Mouse (Mus musculus) common myeloid progenitor, adult 5-6 weeks (primary cell): ENCODE measurements around the gene Ppp1r9a. TPM values are rescaled to one million over a fixed set of nuclear protein-coding genes. Genes with fewer than 3 reads are reported as not detected.
A peak's percentile ranks its signal among the peaks of the same experiment; 100 is the strongest.

Experiments used
- ATAC-seq: replicated peaks from 2 replicates; pipeline ENCODE4 v1.8.0; 2016; ENCODE audit warnings: low read depth, mild to moderate bottlenecking, moderate TSS enrichment, inconsistent platforms; ENCODE audit not compliant: poor library complexity, severe bottlenecking
- total RNA-seq: library from RNA; stranded (forward); fragments of 200-1000, 187-1606 nt; gene quantifications from 2 replicates; pipeline ENCODE4 v1.2.3, GENCODE M21; 2017

Ppp1r9a gene
- total RNA-seq, 1 experiment from 2014 or later, result 11.4 TPM

DNA sequence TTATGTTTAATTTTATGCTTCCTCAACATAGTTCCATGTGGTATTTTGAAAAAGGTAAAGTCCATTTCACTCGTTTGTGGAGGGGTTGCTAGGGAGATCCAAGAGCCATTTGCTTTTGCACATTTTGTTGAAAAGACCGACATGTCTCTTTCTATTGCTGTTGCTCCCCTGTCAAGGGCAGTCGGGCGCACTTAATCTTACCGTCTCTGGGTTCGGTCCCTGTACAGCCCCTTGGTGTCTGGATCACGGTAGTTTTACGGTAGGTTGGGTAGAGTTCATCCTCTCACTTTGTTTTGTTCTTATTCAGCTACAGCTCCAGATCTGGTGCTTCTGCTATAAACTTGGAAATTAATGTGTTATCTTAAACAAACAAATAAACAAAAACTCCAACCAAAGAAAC is 98.1 kb downstream of the Ppp1r9a start:
- no peak for ATAC-seq

DNA sequence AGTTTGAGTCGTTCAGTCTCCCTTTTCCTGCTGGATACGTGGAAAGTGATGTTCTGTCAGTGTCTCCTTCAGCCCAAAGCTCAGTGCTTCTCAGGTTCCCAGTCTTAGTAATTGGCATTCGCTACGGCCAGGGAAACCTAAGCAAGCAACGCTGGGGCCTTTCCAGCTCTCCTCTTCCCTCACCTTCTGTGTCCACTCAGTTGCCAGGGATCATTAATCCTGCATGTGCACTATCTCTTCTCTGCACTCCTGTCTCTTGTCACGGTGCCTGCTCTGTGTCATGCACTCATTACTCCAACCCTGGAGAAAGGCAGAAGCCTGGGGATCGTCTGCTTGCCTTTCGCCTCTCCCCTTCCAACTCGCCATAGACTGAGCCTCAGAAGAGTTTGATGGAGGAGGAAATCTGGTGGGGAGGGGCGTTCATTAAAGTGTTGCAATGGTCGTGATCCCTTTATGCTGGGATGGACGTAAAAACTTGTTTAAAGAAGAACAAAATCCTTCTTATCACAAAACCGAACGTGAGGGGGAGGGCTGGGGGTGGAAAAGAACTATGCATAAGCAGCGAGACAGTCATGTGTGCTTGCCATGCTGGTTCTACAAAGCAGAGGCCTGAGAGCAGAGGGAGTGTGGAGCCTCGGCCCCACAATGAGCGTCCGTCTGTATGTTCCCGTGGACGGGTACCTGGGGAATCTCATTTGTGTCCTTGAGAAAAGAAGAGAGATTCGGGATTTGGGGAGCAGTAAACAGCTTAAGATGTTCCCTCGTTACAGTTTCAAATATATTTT is 103.0 kb downstream of the Ppp1r9a start:
- no peak for ATAC-seq

DNA sequence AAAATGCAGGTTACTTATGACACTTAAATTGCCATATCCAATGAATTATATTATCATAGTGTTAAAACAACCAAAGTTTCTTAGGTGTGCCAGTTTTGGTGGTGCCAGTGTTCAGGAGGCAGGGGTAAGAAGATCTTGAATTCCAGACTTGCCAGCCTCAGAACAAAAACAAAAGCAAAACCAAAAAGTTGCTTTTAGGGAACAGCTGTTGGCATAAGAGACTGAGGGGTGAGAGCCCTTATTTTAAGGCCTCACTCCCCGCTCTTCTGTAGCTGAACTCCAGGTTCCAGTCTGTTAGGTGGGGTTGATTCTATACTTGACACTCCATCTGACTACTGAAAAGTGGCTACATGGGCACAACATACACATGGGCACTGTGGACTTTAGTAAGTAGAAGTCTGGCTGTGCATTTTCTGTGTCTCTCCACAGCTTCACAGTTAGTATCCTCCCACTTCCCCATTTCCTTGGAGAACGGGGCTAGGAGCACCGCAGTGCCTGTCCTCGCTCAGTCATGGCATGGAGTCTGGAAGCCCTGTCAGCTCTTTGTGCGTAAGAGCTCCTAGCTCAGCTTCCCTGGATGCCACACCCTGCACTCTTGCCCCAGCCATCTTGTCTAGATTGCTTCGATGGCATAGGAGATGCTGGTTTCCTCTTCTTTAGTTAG is 103.7 kb downstream of the Ppp1r9a start:
- peak; percentile 72; the same call in 1 of the 2 replicates for ATAC-seq

DNA sequence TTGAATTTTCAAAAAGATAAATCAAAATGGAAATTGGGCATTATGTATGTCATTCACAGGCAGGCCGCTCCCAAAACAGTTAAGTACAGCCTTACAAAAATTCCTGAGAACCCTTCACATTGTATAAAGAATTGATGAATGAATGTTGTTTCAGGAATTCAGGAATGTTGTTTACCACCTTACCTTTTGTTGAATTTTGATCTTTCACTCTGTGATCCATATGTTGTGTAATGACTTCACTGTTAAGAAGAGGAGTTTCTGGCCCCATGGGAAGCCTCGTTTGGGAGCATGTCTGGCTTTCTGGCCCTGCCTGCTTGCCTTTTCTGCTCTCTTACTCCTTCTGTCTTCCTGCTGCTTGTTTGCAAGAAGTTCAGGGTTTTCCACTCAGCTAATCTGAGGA is 105.4 kb downstream of the Ppp1r9a start:
- no peak for ATAC-seq

DNA sequence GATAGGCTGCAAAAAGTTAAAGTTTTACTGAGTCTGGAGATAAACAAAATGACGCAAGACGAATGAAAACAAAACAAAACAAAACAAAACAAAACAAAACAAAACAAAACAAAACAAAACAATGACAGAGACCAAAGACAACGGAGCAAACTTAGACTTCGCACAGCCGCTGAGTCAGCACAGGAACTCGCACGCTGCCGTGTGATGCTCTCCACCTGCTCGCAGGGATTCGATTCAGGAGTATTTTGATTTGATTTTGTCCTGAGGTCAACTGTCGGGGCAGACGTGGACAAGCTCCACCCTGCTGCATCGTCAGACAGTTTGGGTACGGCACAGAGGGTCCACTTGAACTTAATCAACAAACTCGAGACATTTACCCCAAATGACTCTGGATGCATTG is 105.9 kb downstream of the Ppp1r9a start:
- ATAC-seq, result no peak

DNA sequence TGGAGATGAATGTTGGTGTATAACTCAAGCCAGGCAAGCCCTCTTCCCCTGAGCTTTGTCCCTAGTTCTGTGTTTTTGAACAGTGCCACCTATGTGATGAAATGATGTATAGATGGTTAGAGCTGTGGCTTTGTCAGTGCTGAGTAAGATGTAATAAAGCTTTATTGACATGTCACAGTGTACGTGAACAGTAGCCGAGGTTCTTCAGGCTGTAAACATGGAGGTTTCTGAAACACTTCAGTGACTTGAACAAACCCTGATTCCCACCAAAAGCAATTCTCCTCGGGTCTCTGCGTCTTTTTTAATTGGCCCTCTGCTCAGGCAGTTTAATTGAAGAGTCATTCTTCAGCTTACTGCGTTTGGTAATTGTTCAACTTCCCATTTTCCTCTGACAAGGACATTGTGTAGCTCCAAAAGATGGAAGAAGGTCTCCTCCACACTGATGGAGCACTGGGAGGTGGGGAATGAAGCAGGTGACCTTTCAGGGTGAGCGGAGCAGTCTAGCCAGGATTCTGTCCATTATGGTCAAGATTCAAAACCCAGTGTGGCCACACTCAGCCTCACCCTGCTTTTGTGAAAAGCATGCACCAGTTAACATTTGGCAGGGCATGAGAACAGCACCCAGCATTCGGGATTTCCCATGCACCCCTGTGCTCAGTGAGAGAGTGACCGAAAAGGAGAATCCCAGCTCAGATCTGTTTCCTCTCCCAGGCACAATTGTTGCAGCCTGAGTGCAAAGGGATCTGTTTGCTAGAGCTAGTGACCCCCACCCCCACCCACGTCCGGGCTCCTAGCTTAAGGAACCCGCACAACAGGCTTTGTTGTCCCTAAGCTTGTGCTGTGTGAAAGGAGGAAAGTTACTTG is 108.1 kb downstream of the Ppp1r9a start:
- no peak for ATAC-seq

DNA sequence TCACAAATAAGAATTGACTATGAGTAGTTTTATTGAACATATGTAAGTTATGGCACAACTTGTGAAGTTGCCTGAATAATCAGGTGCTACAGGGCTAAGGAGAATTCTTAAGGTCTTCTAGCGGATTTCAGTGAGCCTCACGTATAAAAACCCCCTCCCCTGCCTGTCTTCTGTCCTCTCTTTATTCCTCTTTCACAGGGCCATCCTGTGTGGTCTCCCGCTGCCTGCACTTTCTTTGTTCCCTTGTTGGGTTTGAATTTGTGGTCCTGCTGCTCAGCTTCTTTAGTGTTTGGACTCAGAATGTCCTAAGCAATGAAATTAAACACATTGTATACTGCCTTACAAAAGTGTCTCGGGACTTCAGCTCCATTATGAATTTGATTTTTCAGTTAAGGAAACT is 110.1 kb downstream of the Ppp1r9a start:
- ATAC-seq, result no peak

DNA sequence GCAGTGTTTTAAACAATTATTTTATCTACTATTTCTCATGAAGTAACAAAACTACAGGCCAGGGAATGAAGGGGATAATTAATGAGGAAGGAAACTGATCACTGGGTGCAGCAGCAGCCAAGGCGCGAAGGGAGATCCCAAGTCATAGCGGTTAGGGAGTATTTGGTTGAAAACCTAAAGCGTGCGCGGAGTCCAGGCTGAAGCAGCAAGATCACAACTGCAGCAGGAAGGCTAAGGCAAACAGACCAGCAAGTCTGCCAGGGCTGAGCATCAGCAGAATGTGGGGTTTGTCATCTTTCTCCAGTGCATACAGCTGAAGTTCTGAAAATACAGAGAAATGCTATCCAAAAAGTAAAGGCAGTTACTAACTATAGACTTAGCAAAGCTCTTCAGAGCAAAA is 111.8 kb downstream of the Ppp1r9a start:
- ATAC-seq, result no peak

DNA sequence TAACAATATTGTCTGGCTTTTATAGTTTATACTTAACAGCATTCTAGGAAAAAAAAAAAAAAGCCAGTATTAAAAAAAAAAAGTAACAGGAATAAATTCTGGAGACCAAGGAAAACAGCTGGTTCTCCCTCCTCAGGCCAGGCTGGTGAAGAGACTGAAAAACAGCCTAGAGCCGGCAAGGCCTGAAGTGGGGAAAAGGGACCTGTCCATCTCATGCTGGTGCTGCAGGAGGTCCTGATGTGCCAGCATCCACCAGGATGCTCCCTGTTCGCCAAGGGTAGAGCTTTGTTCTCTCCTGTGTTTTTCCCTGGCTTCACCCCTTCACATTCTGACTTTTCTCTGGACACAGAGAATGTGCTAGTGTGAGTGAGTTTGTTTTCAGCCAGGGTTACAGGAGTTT is 112.5 kb downstream of the Ppp1r9a start:
- no peak for ATAC-seq

DNA sequence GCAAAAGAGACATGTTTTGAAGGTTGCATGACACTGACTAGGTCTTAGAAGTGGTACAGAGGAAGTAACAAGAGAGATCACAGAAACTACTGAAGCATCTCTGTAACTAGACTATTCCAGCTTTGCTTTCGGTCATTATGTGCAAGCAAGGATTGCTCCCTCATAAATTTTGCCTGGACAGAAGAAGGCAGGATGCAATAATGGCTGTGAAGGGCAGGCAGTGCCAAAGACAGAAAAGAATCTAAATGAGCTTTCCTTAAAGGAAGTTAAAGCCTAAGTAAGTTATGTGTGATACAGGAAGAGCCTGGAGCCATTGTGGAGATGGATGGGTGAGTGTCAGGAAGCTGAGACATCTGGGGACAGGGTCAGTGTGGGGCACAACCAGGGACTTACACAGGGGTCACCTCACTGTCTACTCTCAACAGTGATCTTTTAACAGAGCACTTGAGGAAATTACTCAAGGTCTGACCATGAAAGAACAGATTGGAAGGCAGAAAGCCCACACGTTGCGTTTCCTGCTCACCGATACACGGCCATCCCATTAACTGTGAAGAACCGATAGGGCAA is 115.3 kb downstream of the Ppp1r9a start:
- no peak for ATAC-seq

DNA sequence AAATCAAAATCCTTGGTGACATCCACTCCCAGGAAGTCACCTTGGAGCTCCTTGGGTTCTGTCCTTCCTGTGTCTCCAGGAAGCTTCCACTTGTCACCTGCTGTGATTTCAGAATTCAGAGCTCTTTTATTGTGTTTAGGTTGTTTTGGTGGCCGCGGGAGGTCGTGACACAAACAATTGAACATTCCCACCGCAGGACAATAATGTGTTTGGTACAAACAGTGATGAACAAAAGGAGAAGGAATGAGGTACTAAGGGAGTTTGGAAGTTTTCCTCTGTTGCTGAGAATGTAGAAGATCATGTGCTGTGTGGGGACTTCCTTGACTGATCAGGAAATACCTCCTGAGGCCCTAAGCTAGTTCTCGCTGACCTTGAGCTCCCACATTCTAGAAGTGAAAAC is 116.5 kb downstream of the Ppp1r9a start:
- ATAC-seq, result no peak

DNA sequence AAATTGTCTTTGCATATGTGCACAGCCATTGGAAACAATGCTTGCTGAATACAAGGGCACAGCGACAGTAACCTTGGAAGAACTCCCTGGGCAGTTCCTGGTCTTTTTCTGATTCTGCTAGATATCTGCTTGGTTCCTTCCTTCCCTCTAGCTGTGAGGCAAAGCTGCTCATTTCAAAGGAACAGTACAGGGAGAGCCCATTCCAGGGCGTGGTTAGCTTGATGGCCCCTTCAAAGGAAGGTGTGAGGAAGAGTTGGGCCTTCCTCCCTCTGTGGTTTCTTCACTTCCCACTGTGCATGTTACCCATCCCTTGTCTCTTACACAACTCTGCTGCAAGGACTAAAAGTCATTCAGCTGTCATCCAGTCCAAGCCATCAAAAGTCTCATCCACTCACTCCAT is 117.3 kb downstream of the Ppp1r9a start:
- peak; percentile 36; the same call in 1 of the 2 replicates for ATAC-seq

DNA sequence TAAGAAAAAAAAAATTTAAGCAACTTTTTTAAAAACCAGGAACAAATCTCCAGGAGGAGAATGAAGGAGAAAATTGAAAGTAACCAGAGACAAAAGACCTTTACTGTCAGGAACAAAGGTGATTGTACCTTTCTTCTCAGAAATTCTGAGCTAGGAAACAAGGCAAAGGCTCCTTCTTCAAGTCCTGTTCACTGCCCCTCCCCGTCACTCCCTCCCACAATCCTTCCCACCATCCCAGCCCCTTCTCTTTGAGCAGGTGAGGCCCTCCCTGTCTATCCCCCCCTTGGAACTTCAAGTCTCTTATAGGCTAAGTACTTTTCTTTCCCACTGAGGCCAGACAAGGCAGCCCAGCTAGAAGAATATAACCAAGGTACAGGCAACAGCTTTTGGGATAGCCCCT is 117.8 kb downstream of the Ppp1r9a start:
- ATAC-seq, result no peak

DNA sequence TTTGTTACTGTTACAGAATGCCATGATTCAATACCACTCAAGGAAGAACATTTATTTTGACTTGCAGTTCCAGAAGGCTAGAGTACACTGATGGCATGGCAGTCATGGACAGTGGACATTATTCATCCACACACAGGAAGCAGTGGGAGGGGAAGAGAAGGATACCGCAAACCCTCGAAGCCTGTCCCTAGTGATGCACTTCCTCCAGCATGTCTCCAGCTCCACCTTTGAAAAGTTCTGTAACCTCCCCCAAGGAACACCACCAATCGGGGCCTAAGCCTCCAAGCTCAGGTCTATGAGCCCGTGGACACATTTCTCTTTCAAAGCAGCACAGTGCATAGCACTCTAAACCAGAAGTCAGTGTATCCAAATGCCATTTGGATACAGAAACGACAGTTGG is 120.0 kb downstream of the Ppp1r9a start:
- peak; percentile 81 for ATAC-seq

DNA sequence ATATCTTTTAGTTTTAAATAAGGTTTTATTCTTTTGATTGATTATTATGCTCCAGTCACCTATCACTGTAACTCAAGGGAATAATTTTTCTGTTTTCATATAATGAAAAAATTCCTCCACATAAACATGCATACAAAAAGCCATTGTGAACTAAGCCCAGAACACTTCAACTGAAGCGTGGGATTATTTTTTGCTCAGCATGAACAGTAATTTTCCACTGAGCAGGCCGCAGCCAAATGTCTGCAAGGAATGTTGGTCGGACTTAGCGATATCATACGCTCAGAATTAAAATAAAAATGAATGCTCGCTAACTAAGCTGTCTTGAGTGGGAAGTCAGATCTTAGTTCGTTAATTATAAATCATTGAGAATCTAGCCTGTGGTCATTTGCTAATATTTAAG is 122.2 kb downstream of the Ppp1r9a start:
- no peak for ATAC-seq

DNA sequence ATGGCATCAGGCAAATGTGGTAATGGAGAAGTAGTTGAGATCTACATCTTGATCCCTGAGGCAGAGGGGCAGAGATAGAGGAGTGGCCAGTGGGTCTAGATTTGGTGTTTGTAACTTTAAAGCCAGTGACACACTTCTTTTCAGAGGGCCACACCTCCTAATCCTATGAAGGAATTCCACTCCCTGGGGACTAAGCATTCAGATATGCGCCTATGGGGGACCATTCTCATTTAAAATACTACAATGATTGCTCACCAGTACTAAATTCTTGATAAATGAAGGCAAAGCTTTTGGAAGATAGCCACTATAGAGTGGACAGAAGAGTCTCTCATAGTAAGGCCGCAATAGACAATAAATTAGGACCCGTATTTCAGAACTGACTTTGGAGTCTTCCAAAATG is 124.1 kb downstream of the Ppp1r9a start:
- no peak for ATAC-seq

DNA sequence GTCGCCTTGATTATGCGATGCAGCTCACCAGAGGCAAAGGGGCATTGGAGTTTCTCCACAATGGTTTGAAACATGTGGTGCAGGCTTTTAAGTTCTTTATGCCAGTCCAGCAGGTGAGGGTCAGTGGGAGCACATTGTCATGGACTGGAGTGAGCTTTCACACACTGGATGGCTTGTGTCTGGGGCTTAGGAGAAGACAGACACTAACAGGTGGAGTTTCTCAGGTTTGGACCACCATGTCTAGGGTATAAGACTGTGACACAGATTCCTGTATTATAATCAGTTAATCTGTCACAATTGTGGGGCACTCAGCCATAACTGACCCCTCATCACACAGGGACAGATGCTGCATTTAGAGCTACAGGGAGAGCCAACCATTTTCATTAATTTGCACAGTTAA is 124.5 kb downstream of the Ppp1r9a start:
- no peak for ATAC-seq

DNA sequence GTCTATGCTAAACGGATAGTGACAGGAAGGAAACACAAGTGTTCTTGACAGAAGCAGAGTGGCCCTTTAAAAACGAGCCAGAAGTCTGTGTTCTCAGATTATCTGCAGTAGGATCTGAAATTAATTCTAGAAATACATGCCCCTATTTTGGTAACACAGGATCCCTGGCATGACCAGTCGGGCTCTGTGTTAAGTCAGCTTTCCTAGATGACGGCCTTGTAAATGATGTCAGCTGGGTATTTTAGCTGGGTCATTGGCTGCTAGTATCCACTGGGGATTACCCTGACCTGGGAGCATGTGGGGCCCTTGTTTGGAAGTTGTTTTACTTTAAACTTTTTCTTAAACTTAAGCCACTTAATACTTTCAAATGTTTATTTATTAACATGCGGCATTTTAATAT is 125.1 kb downstream of the Ppp1r9a start:
- no peak for ATAC-seq

DNA sequence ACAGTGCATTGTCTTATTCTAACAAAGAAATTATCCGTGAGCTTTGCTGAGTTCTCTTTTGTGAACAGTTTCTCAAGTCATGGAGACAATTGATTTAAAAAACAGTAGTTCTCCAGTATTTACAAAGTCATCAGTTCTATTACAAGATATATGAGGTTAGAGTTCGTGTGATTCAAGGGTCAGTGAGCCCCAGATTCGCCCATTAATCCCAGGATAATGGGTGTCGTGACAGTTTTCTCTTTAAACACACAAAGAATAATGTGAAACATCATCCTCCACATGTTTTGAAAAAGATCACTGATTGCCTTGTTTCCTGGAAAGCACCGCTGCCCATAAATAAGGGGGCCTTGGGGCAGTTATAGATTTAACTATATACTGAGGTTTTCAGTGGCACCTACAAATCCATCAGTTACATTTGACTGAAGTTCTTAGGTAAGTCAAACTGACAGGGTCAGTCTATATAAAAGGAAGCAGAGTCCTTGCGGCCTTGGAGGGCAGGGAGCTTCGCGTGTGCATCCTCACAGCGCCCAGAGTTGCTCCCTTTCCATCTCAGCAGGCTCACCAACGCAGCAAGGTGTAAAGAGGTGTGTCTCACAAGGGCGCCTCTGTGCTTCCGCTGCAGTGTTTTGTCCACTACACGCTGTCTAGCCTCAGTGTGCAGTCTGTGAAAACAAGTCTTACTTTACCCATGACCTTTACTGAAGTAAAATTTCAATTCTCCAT is 126.6 kb downstream of the Ppp1r9a start:
- ATAC-seq, result no peak

DNA sequence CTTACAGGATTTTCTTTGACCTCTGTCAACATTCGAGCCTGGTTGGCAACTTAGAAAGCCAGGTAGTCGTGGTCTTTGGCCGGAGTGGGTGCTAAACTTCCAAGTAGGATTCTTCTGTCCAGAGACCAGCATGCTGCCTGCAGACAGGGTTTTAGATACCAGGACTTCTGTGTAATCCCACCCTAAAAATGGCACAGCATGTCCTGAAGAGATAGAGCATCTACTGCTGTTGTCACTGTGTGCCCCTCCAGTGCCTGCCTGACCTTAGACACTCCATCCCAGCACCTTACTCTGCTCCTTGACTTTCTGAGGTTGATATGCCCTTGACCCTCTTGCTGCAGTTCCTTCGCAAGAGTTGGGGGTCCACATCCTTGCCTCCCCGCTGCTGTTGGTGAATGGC is 127.2 kb downstream of the Ppp1r9a start:
- no peak for ATAC-seq
